Mouse (Mus musculus): Measurements from ENCODE around the gene Dip2c.
A peak's percentile ranks its signal among the peaks of the same experiment; 100 is the strongest.

Dip2c gene

DNA sequence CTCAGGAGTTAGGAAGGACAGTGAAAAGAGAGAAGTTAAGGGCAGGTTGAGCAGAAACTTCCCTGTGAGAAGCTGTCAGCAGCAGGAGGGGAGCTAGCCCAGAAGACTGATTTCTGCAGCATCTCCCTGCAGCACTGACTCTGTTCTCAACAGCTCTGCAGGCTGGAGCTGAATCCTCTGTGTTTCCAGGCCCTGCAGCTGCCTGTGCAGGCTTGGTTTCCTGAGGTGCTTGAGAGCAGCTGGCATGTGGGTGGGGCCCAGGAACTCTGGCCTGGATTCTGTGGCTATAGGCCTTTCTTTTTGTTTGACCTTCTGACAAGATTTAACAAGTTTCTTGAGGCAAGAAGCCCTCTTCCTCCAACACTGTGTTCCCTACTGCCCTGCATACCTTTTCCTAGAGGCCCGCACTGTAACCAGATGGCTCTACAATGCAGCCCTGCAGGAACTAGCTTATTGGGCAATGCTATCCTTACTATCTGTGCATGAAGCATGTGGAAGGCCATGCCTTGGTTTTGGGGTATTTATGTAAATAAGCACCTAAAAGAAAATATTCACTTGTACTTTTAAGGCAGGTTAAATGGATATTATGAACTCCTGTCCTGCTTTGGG is 53.1 kb downstream of the Dip2c start:
- DNase-seq (ENCODE audit: low spot score) = peak; percentile 21

- no peak for DNase-seq (ENCODE audit: low spot score)
Measured at GRCm38 (mm10) chr13:9333187-9333586, 56.9 kb downstream of the Dip2c start.

GRCm38 (mm10) chr13:9340293-9340692 is 64.0 kb downstream of the Dip2c start:
- no peak for DNase-seq (ENCODE audit: low spot score)

GRCm38 (mm10) chr13:9342696-9343095 is 66.4 kb downstream of the Dip2c start:
- DNase-seq (ENCODE audit: low spot score) = peak; percentile 37

DNA sequence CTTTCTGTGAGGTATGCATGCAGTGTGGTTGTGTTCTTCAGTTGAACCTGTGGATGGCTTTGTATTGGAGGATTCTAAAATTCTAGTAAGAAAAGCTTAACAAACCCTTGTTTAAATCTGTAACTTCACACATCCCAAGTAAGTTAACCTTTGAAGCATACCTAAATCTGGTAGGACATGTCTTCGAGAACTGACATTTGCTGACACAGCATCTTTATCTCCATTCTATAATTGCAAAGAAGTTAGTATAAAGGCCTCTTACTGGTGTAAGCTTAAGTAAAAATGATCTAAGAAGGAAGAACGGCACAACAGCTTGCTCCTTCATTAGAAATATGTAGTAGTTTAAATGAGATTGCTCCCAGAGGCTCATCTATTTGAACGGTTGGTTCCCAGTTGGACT is 71.1 kb downstream of the Dip2c start:
- no peak for DNase-seq (ENCODE audit: low spot score)

DNA sequence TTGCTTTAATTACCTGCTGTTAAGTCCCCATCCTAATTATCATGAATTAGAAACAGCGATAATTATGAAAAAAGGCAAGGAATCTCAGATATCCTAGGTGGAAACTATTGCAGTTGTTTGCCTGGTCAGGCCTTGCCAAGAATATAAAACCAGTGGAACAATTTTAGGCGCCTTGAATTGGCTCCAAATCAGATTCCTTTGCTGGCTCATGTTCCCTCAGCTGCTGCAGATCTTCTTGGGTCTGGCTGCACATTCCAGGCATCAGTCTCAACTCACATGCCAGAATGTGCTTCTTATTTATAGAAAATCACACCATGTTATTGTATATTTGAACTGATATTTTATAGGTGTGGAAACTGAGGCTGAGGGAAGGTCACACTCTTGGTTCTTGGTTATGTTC is 74.3 kb downstream of the Dip2c start:
- DNase-seq (ENCODE audit: low spot score) = peak; percentile 37

- no peak for DNase-seq (ENCODE audit: low spot score)
Measured at GRCm38 (mm10) chr13:9353890-9354289, 77.6 kb downstream of the Dip2c start.

DNA sequence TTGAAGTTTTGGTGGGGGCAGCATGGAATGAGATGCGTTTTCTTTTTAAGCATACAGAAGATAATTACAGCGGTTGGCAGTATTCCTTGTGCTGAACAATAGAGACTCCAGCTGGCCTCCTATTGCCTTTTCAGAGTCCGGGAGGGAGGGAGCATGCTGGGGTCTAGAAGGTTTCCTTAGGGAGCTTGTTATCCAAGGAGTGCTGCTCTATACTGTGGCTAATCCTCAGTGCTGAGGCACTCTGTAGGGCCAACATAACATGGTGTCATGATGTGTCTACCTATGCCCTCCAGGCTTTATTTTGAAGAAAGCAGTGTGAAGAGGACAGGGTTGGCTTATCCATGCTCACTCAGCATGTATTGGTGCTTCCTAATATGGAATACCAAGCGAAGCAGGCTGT is 79.0 kb downstream of the Dip2c start:
- DNase-seq (ENCODE audit: low spot score) = no peak

GRCm38 (mm10) chr13:9361457-9361856 is 85.1 kb downstream of the Dip2c start:
- DNase-seq (ENCODE audit: low spot score) = no peak

DNA sequence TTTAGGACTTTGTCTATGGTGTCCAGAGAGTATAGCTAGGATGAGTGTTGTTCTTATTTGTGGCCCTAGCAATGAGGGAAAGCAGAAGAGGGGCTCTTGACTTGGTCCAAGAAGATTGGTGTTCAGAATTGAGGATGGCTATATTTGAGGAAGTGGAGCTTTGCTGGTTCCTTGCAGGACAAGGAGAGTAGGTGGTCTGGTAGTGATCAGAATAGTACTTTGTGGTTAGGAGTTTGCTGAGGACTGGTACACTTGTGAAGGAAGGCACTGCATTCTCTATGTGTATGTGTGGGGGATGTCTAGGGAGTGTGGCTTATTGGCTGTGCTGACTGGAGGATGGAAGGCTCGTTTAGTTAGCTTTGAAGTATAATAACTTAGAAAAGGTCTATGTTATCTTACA is 95.1 kb downstream of the Dip2c start:
- DNase-seq (ENCODE audit: low spot score) = no peak

DNA sequence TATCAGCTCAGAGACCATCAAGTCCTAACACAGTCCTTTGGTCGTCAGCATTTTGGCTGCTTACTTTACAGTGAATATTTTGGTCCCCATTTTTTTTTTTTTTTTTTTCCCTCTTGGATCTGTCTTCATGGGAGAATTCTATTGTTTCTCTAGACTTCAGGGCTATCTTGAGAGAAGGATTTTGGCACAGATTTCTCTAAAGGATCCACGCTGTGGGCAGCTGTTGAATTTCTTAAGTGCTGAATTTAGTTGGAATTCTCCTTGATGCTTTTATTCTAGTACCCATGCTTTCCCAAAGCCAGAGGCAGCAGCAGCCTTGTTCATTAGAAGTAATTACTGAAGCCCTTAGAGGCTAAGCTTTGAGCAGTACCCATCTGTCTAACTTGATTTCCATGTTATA is 100.8 kb downstream of the Dip2c start:
- no peak for DNase-seq (ENCODE audit: low spot score)

DNA sequence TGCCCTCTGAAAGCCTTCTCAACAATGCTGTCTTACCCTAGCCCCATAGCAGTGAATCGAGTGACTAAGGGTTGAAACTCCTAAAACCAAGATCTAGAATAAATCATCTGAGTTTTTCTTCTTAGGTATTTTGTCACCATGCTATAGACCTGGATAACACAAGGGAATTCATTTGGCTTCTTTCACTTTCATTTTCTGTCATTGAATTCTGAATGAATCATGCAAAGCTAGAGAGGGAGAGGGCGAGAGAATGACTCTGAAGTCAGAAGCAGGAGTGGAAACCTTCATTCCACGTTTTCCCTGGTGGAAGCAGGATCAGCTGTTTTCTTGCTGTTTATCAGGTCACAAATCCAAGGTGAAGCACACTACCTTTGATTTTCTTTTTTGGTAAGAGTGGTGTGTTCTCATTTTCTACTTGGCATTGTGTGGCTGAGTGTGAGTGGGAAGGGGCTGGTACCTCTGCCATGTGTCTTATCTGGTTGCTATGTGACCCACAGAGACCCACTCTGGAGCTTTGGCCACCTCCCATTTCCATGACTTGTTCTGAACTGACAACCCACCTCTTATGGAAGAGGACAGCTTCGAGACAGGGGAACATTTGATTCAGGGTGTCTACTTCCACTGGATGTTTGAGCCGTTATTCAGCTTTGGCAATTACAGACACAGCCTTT is 104.5 kb downstream of the Dip2c start:
- DNase-seq (ENCODE audit: low spot score) = no peak

DNA sequence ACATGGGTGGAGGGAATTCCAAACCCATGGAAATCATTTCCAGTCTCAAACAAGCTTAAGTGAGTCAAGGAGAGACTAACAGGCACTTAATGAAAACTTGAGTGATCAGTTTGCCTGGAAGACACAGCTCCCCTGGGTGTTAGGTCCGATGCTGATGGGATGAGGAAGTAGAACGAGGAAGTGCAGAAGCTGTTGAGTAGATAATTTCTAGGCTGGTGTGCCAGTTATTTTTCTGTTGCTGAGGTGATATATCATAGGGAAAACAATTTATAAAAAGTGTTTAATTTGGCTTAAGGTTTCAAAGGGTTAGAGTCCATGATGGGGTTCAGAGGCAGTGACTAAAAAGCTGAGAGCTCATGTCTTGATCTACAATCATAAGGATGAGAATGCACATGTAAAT is 111.7 kb downstream of the Dip2c start:
- DNase-seq (ENCODE audit: low spot score) = no peak

- DNase-seq (ENCODE audit: low spot score) = no peak
Measured at GRCm38 (mm10) chr13:9389334-9389733, 113.0 kb downstream of the Dip2c start.

DNA sequence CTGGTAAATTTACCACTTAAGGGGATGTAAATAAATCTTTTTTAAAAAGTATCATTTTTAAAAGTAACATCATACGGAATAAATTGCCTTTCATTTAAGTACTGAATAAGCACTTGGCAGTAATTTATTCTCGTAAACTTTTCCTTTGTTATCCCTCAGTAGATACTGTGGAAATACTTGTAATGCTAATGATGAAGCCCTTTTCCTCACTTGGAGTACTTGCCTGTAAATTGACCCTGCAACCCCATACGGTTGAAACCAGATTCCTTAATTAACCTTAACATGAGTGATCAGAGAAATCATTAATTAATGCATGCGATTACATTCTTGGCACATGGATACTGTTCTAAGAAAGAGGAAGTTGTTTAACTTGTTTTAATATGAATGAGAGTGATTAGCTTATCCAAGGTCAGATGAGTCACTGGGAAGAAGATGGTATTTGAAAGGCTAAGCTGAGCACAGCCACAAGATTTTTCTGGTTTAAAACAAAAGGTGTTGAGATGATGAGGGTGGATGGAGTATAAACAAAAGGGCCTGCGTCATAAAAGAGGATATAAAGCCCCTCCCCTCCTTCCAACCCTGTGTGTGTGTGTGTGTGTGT is 114.0 kb downstream of the Dip2c start:
- no peak for DNase-seq (ENCODE audit: low spot score)

DNA sequence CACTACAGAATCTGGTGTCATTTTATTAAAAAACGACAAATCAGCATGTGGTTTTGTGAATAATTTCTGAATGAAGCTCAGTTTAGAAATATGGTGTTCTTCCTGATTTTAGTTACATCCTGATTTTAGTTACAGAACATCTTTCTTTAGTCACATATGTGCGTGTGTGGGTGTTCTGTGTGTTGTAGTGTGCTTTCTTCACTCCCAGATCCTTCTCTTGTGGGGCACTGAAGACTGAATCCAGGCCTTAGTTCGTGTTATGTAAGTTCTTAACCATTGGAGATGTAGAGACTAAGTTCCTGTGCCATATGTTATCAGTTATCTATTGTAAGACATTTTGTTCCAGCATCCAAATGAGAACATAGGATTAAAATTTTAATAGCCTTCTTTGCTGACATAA is 117.1 kb downstream of the Dip2c start:
- DNase-seq (ENCODE audit: low spot score) = no peak

- DNase-seq (ENCODE audit: low spot score) = no peak
Measured at GRCm38 (mm10) chr13:9395286-9395685, 119.0 kb downstream of the Dip2c start.

- no peak for DNase-seq (ENCODE audit: low spot score)
Measured at GRCm38 (mm10) chr13:9398846-9399245, 122.5 kb downstream of the Dip2c start.

- DNase-seq (ENCODE audit: low spot score) = no peak
Measured at GRCm38 (mm10) chr13:9405399-9405798, 129.1 kb downstream of the Dip2c start.

- peak; percentile 24 for DNase-seq (ENCODE audit: low spot score)
Measured at GRCm38 (mm10) chr13:9408983-9409382, 132.7 kb downstream of the Dip2c start.

DNA sequence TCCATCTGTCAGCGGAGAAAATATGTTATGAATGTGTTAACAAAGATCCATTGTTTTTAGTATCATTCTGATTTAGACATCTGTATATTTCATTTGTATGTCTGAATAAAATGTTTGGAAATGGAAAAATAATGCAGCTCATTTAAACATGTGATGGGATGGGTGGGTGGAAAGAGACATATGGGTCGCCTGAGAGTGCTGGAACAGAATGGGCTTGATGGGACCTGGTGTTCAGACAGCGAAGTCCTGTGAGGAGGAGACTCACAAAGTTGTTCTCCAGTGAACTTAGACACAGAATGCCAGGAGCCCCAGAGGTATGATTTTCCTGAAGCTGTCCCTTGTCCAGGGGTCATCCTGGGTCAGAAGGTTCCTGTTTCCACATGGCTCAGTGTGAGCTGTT is 142.1 kb downstream of the Dip2c start:
- DNase-seq (ENCODE audit: low spot score) = no peak

GRCm38 (mm10) chr13:9419213-9419612 is 142.9 kb downstream of the Dip2c start:
- DNase-seq (ENCODE audit: low spot score) = no peak

GRCm38 (mm10) chr13:9421949-9422348 is 145.6 kb downstream of the Dip2c start:
- DNase-seq (ENCODE audit: low spot score) = no peak

DNA sequence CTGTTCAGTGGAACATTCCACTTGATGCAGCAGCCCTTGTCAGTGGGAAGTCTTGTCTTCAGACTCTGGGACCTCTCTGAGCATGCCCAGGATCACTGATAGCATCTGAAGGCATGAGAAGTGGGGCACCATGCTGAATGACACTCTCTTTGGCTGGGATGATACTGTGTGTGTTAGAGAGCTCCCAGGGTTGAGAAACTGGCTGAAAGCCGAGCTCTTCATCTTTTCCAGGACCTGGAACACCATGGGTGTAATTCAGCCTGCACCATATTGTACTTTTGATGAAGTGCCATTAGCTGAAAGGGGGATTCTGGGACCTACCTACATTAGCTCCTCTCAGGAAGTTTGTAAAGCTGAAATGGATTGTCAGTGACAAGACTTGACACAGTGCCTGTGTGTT is 146.5 kb downstream of the Dip2c start:
- no peak for DNase-seq (ENCODE audit: low spot score)
